Mouse (Mus musculus): ENCODE results near the gene Grwd1. TPM values are rescaled to one million over a fixed set of nuclear protein-coding genes. Genes with fewer than 3 reads are reported as not detected.
A peak's percentile ranks its signal among the peaks of the same experiment; 100 is the strongest.

Gene Grwd1
- polyA plus RNA-seq, 1 experiment from 2014 or later, result 50.3 TPM

DNA sequence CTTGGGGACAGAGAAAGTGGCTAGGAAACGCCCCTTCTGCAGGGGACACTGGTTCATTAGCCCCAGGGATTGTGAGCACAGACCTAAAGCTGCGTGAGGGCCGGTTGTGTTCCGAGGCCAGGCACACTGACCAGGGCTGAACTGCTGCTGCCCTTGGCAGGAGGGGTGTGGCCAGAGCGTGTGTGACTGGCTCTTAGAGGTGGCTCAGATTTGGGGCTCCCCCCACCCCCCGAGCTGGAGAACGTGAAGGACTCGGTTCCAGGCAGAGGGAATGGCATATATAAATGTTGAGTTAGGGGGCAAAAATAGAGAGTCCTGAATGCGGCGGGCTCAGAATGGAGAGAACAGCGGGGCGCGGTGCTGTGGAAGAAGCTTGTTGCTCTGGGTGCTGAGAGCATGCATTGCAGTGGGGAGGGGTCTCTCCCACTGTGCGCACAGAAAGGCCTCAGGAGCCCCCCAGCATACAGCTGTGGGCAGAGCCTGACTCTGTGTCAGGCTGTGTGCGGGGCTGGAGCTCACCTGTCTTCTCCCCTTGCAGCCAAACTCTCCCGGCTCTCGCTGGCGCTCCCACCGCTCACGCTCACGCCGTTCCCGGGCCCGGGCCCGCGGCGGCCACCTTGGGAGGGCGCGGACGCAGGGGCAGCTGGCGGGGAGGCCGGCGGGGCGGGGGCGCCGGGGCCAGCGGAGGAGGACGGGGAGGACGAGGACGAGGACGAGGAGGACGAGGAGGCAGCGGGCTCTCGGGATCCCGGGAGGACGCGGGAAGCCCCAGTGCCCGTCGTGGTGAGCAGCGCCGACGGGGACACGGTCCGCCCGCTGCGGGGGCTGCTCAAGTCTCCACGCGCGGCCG, 32.9 kb downstream of the Grwd1 start:
- Histone ChIP-seq H3K9ac (ENCODE audit: low read length) (peak overlapping the region; percentile 76), H3K36me3 (ENCODE audit: control insufficient read depth, insufficient read depth, low read length) (no peaks in the 10 kb centered on the region), H3K4me1 (ENCODE audit: control insufficient read depth, insufficient read depth, low read length) (peaks cover 22% of the 10 kb centered on the region), H3K4me2 (ENCODE audit: low read depth, low read length) (peak overlapping the region; percentile 93), H3K27ac (ENCODE audit: low read length) (no peak overlapping the region), H3K4me3 (replicated peaks; ENCODE audit: low read length) (peak overlapping the region; percentile 55), H3K9me3 (replicated peaks; ENCODE audit: control insufficient read depth, low read length) (no peaks in the 10 kb centered on the region), H3K27me3 (ENCODE audit: control insufficient read depth, insufficient read depth, low read length) (peaks cover 10% of the 10 kb centered on the region)
- ATAC-seq (ENCODE audit: insufficient read depth, low FRiP score), result no peak
- 3% methylated on average over 59 of the region's 60 CpGs for WGBS

- H3K9ac ChIP-seq (ENCODE audit: low read length), result no peak overlapping the region
- no peak overlapping the region for H3K4me3 ChIP-seq (replicated peaks; ENCODE audit: low read length)
- H3K27ac ChIP-seq (ENCODE audit: low read length), result no peak overlapping the region
- no peak overlapping the region for H3K4me2 ChIP-seq (ENCODE audit: low read depth, low read length)
- no peak for ATAC-seq (ENCODE audit: insufficient read depth, low FRiP score)
- H3K4me1 ChIP-seq (ENCODE audit: control insufficient read depth, insufficient read depth, low read length), result peaks cover 22% of the 10 kb centered on the region
- H3K36me3 ChIP-seq (ENCODE audit: control insufficient read depth, insufficient read depth, low read length), result no peaks in the 10 kb centered on the region
- H3K27me3 ChIP-seq (ENCODE audit: control insufficient read depth, insufficient read depth, low read length), result peaks cover 10% of the 10 kb centered on the region
- 52% methylated on average over 6 of the region's 6 CpGs for WGBS
- H3K9me3 ChIP-seq (replicated peaks; ENCODE audit: control insufficient read depth, low read length), result no peaks in the 10 kb centered on the region
These were observed 33.8 kb downstream of the Grwd1 start for GRCm38 (mm10) chr7:45796950-45797349.

DNA sequence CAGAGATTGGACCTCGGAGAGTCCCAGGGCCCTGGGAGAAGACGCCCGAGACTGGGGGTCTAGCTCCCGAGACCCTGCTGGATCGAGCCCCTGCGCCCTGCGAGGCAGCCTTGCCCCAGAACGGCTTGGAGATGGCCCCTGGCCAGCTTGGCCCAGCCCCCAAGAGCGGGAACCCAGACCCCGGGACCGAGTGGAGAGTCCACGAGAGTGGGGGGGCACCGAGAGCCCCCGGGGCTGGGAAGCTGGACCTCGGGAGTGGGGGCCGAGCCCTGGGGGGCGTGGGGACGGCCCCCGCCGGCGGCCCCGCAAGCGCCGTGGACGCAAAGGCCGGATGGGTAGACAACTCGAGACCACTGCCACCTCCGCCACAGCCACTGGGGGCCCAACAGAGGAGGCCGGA, 35.8 kb downstream of the Grwd1 start:
- no peak overlapping the region for H3K9ac ChIP-seq (ENCODE audit: low read length)
- no peak overlapping the region for H3K27ac ChIP-seq (ENCODE audit: low read length)
- WGBS, result 90% methylated on average over 29 of the region's 29 CpGs
- H3K4me1 ChIP-seq (ENCODE audit: control insufficient read depth, insufficient read depth, low read length), result peaks cover 14% of the 10 kb centered on the region; the same call in 1 of the 2 replicates
- H3K4me3 ChIP-seq (replicated peaks; ENCODE audit: low read length), result no peak overlapping the region
- no peaks in the 10 kb centered on the region for H3K36me3 ChIP-seq (ENCODE audit: control insufficient read depth, insufficient read depth, low read length)
- no peaks in the 10 kb centered on the region for H3K9me3 ChIP-seq (replicated peaks; ENCODE audit: control insufficient read depth, low read length)
- H3K27me3 ChIP-seq (ENCODE audit: control insufficient read depth, insufficient read depth, low read length), result peaks cover 10% of the 10 kb centered on the region
- no peak for ATAC-seq (ENCODE audit: insufficient read depth, low FRiP score)
- no peak overlapping the region for H3K4me2 ChIP-seq (ENCODE audit: low read depth, low read length)

DNA sequence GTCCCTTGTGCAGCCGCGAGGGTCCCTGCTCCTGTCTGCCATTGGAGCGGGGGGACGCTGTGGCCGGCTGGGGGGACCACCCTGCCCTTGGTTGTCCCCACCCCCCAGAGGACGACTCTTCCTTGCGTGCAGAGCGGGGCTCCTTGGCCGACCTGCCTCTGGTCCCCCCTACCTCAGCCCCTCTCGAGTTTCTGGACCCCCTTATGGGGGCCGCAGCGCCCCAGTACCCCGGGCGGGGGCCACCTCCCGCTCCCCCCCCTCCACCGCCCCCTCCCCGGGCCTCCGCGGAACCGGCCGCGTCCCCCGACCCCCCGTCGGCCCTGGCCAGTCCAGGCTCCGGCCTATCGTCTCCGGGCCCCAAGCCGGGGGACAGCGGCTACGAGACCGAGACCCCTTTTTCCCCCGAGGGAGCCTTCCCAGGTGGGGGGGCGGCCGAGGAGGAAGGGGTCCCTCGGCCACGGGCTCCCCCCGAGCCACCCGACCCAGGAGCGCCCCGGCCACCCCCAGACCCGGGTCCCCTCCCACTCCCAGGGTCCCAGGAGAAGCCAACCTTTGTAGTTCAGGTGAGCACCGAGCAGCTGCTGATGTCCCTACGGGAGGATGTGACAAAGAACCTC, 36.7 kb downstream of the Grwd1 start:
- H3K27ac ChIP-seq (ENCODE audit: low read length), result no peak overlapping the region
- no peaks in the 10 kb centered on the region for H3K9me3 ChIP-seq (replicated peaks; ENCODE audit: control insufficient read depth, low read length)
- no peak overlapping the region for H3K4me2 ChIP-seq (ENCODE audit: low read depth, low read length)
- peaks cover 14% of the 10 kb centered on the region; the same call in 1 of the 2 replicates for H3K4me1 ChIP-seq (ENCODE audit: control insufficient read depth, insufficient read depth, low read length)
- no peak overlapping the region for H3K4me3 ChIP-seq (replicated peaks; ENCODE audit: low read length)
- H3K9ac ChIP-seq (ENCODE audit: low read length), result no peak overlapping the region
- ATAC-seq (ENCODE audit: insufficient read depth, low FRiP score), result no peak
- 85% methylated on average over 41 of the region's 44 CpGs for WGBS
- 0 out of 2 replicates have a peak, but pooled peaks cover 3% of the 10 kb centered on the region for H3K36me3 ChIP-seq (ENCODE audit: control insufficient read depth, insufficient read depth, low read length)
- H3K27me3 ChIP-seq (ENCODE audit: control insufficient read depth, insufficient read depth, low read length), result peaks cover 10% of the 10 kb centered on the region

GRCm38 (mm10) chr7:45793240-45793639, 37.5 kb downstream of the Grwd1 start:
- Histone ChIP-seq H3K4me3 (replicated peaks; ENCODE audit: low read length) (no peak overlapping the region), H3K9me3 (replicated peaks; ENCODE audit: control insufficient read depth, low read length) (no peaks in the 10 kb centered on the region), H3K27me3 (ENCODE audit: control insufficient read depth, insufficient read depth, low read length) (peaks cover 10% of the 10 kb centered on the region), H3K9ac (ENCODE audit: low read length) (no peak overlapping the region), H3K4me1 (ENCODE audit: control insufficient read depth, insufficient read depth, low read length) (peaks cover 11% of the 10 kb centered on the region; the same call in 1 of the 2 replicates), H3K27ac (ENCODE audit: low read length) (no peak overlapping the region), H3K36me3 (ENCODE audit: control insufficient read depth, insufficient read depth, low read length) (0 out of 2 replicates have a peak, but pooled peaks cover 4% of the 10 kb centered on the region), H3K4me2 (ENCODE audit: low read depth, low read length) (no peak overlapping the region)
- WGBS, result 82% methylated on average over 24 of the region's 24 CpGs
- ATAC-seq (ENCODE audit: insufficient read depth, low FRiP score), result no peak

DNA sequence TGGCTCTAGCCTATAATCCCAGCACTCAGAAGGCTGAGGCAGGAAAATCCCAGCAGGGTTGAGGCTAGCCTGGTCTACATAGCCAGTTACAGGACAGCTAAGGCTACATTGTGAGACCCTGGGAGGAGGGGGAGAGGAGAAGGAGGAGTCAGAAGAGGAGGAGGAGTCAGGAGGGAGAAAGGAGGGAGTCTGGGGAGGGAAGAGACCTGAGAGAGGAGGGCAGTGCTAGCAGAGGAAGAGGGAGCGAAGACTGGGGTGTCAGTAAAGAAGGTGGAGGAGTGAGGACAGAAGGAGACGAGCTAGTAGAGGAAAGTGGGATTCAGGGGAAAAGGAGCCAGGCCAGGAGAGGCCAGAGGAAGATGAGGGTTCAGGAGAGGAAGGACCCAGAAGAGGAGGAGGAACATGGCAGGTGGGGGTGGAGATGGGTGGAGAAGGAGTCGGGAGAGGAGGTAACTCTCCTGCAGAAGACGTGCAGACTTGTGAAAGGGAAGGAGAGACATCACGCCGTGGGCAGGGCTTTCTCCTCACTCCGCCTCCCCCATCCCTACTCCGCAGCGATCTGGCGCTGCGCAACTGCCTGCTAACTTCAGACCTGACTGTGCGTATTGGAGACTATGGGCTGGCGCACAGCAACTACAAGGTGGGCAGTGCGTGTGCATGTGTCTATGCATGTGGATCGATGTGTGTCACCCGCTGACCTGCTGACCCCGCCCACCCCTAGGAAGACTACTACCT, 38.8 kb downstream of the Grwd1 start:
- H3K9me3 ChIP-seq (replicated peaks; ENCODE audit: control insufficient read depth, low read length), result no peaks in the 10 kb centered on the region
- H3K4me1 ChIP-seq (ENCODE audit: control insufficient read depth, insufficient read depth, low read length), result no peaks in the 10 kb centered on the region
- H3K9ac ChIP-seq (ENCODE audit: low read length), result no peak overlapping the region
- 0 out of 2 replicates have a peak, but pooled peaks cover 4% of the 10 kb centered on the region for H3K36me3 ChIP-seq (ENCODE audit: control insufficient read depth, insufficient read depth, low read length)
- no peak overlapping the region for H3K4me2 ChIP-seq (ENCODE audit: low read depth, low read length)
- 78% methylated on average over 17 of the region's 17 CpGs for WGBS
- H3K27ac ChIP-seq (ENCODE audit: low read length), result no peak overlapping the region
- H3K27me3 ChIP-seq (ENCODE audit: control insufficient read depth, insufficient read depth, low read length), result no peaks in the 10 kb centered on the region
- H3K4me3 ChIP-seq (replicated peaks; ENCODE audit: low read length), result no peak overlapping the region
- no peak for ATAC-seq (ENCODE audit: insufficient read depth, low FRiP score)

DNA sequence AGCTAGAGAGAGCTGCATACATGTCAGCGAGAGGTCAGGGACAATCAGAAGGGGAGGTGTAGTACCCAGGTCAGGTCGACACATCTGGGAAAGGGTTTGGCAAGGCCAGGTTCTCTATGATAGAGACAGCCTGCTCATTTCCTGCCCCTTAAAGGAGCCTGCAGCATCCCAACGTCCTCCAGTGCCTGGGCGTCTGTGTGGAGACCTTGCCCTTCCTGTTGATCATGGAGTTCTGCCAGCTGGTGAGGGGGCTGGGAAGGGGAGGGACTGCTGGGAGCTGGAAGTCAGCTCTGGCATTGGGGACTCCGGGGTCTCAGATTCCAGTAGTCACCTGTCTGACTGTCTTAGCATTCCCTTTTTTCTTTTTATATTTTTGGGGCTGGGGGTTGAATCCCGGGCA, 40.0 kb downstream of the Grwd1 start:
- Histone ChIP-seq H3K4me2 (ENCODE audit: low read depth, low read length) (no peak overlapping the region), H3K27ac (ENCODE audit: low read length) (no peak overlapping the region), H3K27me3 (ENCODE audit: control insufficient read depth, insufficient read depth, low read length) (no peaks in the 10 kb centered on the region), H3K9me3 (replicated peaks; ENCODE audit: control insufficient read depth, low read length) (no peaks in the 10 kb centered on the region), H3K4me3 (replicated peaks; ENCODE audit: low read length) (no peak overlapping the region), H3K4me1 (ENCODE audit: control insufficient read depth, insufficient read depth, low read length) (peaks cover 1% of the 10 kb centered on the region; the same call in 1 of the 2 replicates), H3K36me3 (ENCODE audit: control insufficient read depth, insufficient read depth, low read length) (0 out of 2 replicates have a peak, but pooled peaks cover 4% of the 10 kb centered on the region), H3K9ac (ENCODE audit: low read length) (no peak overlapping the region)
- 52% methylated on average over 6 of the region's 6 CpGs for WGBS
- no peak for ATAC-seq (ENCODE audit: insufficient read depth, low FRiP score)

DNA sequence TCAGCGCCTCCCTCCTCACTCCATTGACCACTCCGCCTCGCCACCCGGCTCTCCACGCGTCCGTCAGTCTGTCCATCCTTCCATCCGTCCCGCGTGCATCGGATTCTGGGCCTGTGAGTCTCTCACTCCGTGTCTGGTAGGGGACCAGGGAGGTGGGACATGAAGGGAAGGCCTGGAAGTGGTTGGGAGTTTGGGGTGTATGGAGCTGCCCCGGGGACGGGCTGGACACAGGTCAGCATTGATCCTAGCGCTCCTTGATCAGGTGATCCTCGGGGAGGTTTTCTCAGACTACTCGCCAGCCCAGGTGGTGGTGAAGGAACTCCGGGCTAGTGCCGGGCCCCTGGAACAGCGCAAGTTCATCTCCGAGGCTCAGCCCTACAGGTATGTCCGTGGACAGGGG, 43.1 kb downstream of the Grwd1 start:
- no peak overlapping the region for H3K27ac ChIP-seq (ENCODE audit: low read length)
- no peaks in the 10 kb centered on the region for H3K9me3 ChIP-seq (replicated peaks; ENCODE audit: control insufficient read depth, low read length)
- H3K9ac ChIP-seq (ENCODE audit: low read length), result no peak overlapping the region
- H3K36me3 ChIP-seq (ENCODE audit: control insufficient read depth, insufficient read depth, low read length), result 0 out of 2 replicates have a peak, but pooled peaks cover 4% of the 10 kb centered on the region
- no peak for ATAC-seq (ENCODE audit: insufficient read depth, low FRiP score)
- no peak overlapping the region for H3K4me3 ChIP-seq (replicated peaks; ENCODE audit: low read length)
- H3K4me1 ChIP-seq (ENCODE audit: control insufficient read depth, insufficient read depth, low read length), result peaks cover 22% of the 10 kb centered on the region
- WGBS, result 80% methylated on average over 22 of the region's 22 CpGs
- H3K4me2 ChIP-seq (ENCODE audit: low read depth, low read length), result no peak overlapping the region
- H3K27me3 ChIP-seq (ENCODE audit: control insufficient read depth, insufficient read depth, low read length), result no peaks in the 10 kb centered on the region; the same call in 1 of the 2 replicates
